Mouse (Mus musculus): Measurements from ENCODE around the gene Cfap65.

GRCm38 (mm10) chr1:74861783-74862182 lies 73.6 kb downstream of the Cfap65 start:
- TF ChIP-seq CTCF (IDR thresholded peaks at IDR 0.05; ENCODE audit: borderline replicate concordance, insufficient read depth, low read depth, low read length) (peak; percentile 25; the same call in 1 of the 2 replicates), POLR2A (IDR thresholded peaks at IDR 0.05; ENCODE audit: borderline replicate concordance, insufficient read depth, low read length) (no peak)
